Comparison of ENCODE assay signal across 8 mouse cellular contexts in the genomic region with DNA sequence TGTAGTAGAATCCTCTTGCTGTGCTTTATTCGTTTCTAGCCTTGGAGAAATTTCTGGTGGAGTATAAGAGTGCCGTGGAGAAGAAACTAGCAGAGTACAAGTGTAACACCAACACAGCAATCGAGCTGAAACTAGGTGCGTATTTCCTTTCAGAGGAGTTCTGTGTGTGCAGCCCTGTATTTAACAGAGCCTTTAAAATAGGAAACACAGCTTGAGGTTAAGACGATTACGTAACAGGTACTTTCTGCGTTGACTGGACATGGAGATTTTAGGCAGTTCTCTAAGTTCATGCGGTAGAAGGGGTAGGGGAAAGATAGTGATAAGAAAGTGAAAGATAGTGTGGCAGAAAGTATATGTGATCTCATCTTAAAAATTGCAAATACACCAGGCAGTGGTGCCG. TPM values are rescaled to one million over a fixed set of nuclear protein-coding genes. Genes with fewer than 3 reads are reported as not detected.
DNase-seq lines count a peak whose midpoint lies in the region; ATAC-seq and TF ChIP-seq lines count a peak whose summit lies in the region.

No protein-coding gene starts in this region.

- intact Hi-C loops in gastrocnemius, postnatal 14 days (cut with DNase I; ENCODE audit: low total_unique reads): no loop called here

- H3K9ac ChIP-seq in kidney, postnatal 0 days (ENCODE audit: low read depth, low read length): peak overlapping the region; percentile 87
- peak overlapping the region; percentile 74 for H3K9ac ChIP-seq in embryonic facial prominence, embryonic 11.5 days (replicated peaks; ENCODE audit: low read length)
- peak overlapping the region; percentile 63 for H3K9ac ChIP-seq in neural tube, embryonic 14.5 days (replicated peaks; ENCODE audit: low read depth, low read length)

- H3K27me3 ChIP-seq in kidney, postnatal 0 days (ENCODE audit: insufficient read depth, low read length): no peaks in the 10 kb centered on the region
- no peaks in the 10 kb centered on the region for H3K27me3 ChIP-seq in embryonic facial prominence, embryonic 11.5 days (ENCODE audit: control insufficient read depth, insufficient read depth, low read length)
- H3K27me3 ChIP-seq in limb, embryonic 10.5 days (ENCODE audit: low read depth, poor library complexity, severe bottlenecking): no peaks in the 10 kb centered on the region
- no peaks in the 10 kb centered on the region for H3K27me3 ChIP-seq in neural tube, embryonic 14.5 days (ENCODE audit: control insufficient read depth, insufficient read depth, low read length)

- H3K36me3 ChIP-seq in kidney, postnatal 0 days (ENCODE audit: insufficient read depth, low read length): 0 out of 2 replicates have a peak, but pooled peaks cover 4% of the 10 kb centered on the region
- H3K36me3 ChIP-seq in embryonic facial prominence, embryonic 11.5 days (replicated peaks; ENCODE audit: control insufficient read depth, insufficient read depth, low read depth, low read length): peaks cover 9% of the 10 kb centered on the region; the same call in 1 of the 2 replicates
- peaks cover 42% of the 10 kb centered on the region for H3K36me3 ChIP-seq in limb, embryonic 10.5 days
- 0 out of 2 replicates have a peak, but pooled peaks cover 3% of the 10 kb centered on the region for H3K36me3 ChIP-seq in neural tube, embryonic 14.5 days (ENCODE audit: control insufficient read depth, insufficient read depth, low read length)

- 58% methylated on average over 9 of the region's 9 CpGs for WGBS in kidney, postnatal 0 days
- WGBS in embryonic facial prominence, embryonic 11.5 days: 67% methylated on average over 9 of the region's 9 CpGs
- WGBS in limb, embryonic 10.5 days: 71% methylated on average over 9 of the region's 9 CpGs
- 70% methylated on average over 9 of the region's 9 CpGs for WGBS in neural tube, embryonic 14.5 days

- DNase-seq in kidney, postnatal 0 days (ENCODE audit: low spot score): no peak
- DNase-seq in kidney, adult 11 months: no peak
- no peak for DNase-seq in embryonic facial prominence, embryonic 11.5 days (ENCODE audit: low spot score)
- no peak for DNase-seq in limb, embryonic 10.5 days (ENCODE audit: low spot score)
- DNase-seq in cerebellum, postnatal 14 days: no peak
- no peak for DNase-seq in gastrocnemius, postnatal 14 days
- DNase-seq in frontal cortex, postnatal 14 days (ENCODE audit: low spot score in 2 of 2): no peak

- ATAC-seq in kidney, postnatal 0 days (replicated peaks; ENCODE audit: low FRiP score, low read depth): no peak
- no peak for ATAC-seq in embryonic facial prominence, embryonic 11.5 days (replicated peaks; ENCODE audit: insufficient number of reproducible peaks, low FRiP score, low TSS enrichment, low read depth)
- ATAC-seq in neural tube, embryonic 14.5 days (ENCODE audit: low read depth): no peak

- H3K4me1 ChIP-seq in kidney, postnatal 0 days (replicated peaks; ENCODE audit: insufficient read depth, low read length): peaks cover 5% of the 10 kb centered on the region; the same call in 1 of the 2 replicates
- no peaks in the 10 kb centered on the region for H3K4me1 ChIP-seq in embryonic facial prominence, embryonic 11.5 days (ENCODE audit: control insufficient read depth, insufficient read depth, low read length)
- H3K4me1 ChIP-seq in limb, embryonic 10.5 days: peaks cover 10% of the 10 kb centered on the region
- peaks cover 5% of the 10 kb centered on the region; the same call in 1 of the 2 replicates for H3K4me1 ChIP-seq in neural tube, embryonic 14.5 days (ENCODE audit: control insufficient read depth, insufficient read depth, low read length)

- H3K4me3 ChIP-seq in kidney, postnatal 0 days (replicated peaks; ENCODE audit: low read depth, low read length): peak overlapping the region; percentile 90
- peak overlapping the region; percentile 63 for H3K4me3 ChIP-seq in embryonic facial prominence, embryonic 11.5 days (ENCODE audit: low read depth, low read length)
- H3K4me3 ChIP-seq in limb, embryonic 10.5 days: peak overlapping the region; percentile 85
- H3K4me3 ChIP-seq in neural tube, embryonic 14.5 days (ENCODE audit: low read depth, low read length): peak overlapping the region; percentile 83

- H3K27ac ChIP-seq in kidney, postnatal 0 days: peak overlapping the region; percentile 89; the same call in 1 of the 2 replicates
- H3K27ac ChIP-seq in embryonic facial prominence, embryonic 11.5 days (replicated peaks; ENCODE audit: low read depth, low read length): 0 out of 2 replicates have a peak overlapping the region, but pooled peaks have one; percentile 53
- peak overlapping the region; percentile 92 for H3K27ac ChIP-seq in limb, embryonic 10.5 days
- no peak overlapping the region for H3K27ac ChIP-seq in neural tube, embryonic 14.5 days (ENCODE audit: low read depth, low read length)

- peak overlapping the region; percentile 83 for H3K4me2 ChIP-seq in kidney, postnatal 0 days (ENCODE audit: low read length)
- H3K4me2 ChIP-seq in embryonic facial prominence, embryonic 11.5 days (ENCODE audit: low read depth, low read length): peak overlapping the region; percentile 78
- H3K4me2 ChIP-seq in neural tube, embryonic 14.5 days (ENCODE audit: low read depth, low read length): peak overlapping the region; percentile 89

- no peak for TF ChIP-seq CTCF in kidney, postnatal 0 days (IDR thresholded peaks at IDR 0.05; ENCODE audit: low read depth)

- H3K9me3 ChIP-seq in kidney, postnatal 0 days (replicated peaks; ENCODE audit: low read length): no peaks in the 10 kb centered on the region
- H3K9me3 ChIP-seq in embryonic facial prominence, embryonic 11.5 days (replicated peaks; ENCODE audit: control insufficient read depth, low read length): no peaks in the 10 kb centered on the region
- H3K9me3 ChIP-seq in limb, embryonic 10.5 days (replicated peaks): no peaks in the 10 kb centered on the region
- no peaks in the 10 kb centered on the region for H3K9me3 ChIP-seq in neural tube, embryonic 14.5 days (ENCODE audit: control insufficient read depth, low read length)

RNA-seq across cellular contexts. Expression of gene Hat1, which starts 1.1 kb away (rescaled TPM):
- 85.9 and 94.2 TPM in 2 replicates for polyA plus RNA-seq in kidney, postnatal 0 days (2015; fragmentation: Nextera tagmentation; extraction: Ambion mirVana)
- polyA plus RNA-seq in embryonic facial prominence, embryonic 11.5 days (2014; fragmentation: Nextera tagmentation; extraction: Ambion mirVana): 186 and 205 TPM in 2 replicates
- 176 and 190 TPM in 2 replicates for polyA plus RNA-seq in limb, embryonic 10.5 days (2016; fragmentation: Nextera tagmentation; extraction: Ambion mirVana)
- 41.6 and 42.1 TPM in 2 replicates for polyA plus RNA-seq in neural tube, embryonic 14.5 days (2014; fragmentation: Nextera tagmentation; extraction: Ambion mirVana)
- 10 to 100 TPM; 12.7 to 14.1 TPM for total RNA-seq in gastrocnemius, postnatal 14 days (2021)

RNA-seq across cellular contexts. Expression of gene Slc25a12, which starts 22.3 kb away (rescaled TPM):
- 50.9 and 51.4 TPM in 2 replicates for polyA plus RNA-seq in kidney, postnatal 0 days (2015; fragmentation: Nextera tagmentation; extraction: Ambion mirVana)
- polyA plus RNA-seq in embryonic facial prominence, embryonic 11.5 days (2014; fragmentation: Nextera tagmentation; extraction: Ambion mirVana): 40.4 and 43.9 TPM in 2 replicates
- polyA plus RNA-seq in limb, embryonic 10.5 days (2016; fragmentation: Nextera tagmentation; extraction: Ambion mirVana): 26.1 and 29.6 TPM in 2 replicates
- polyA plus RNA-seq in neural tube, embryonic 14.5 days (2014; fragmentation: Nextera tagmentation; extraction: Ambion mirVana): 110 and 129 TPM in 2 replicates
- total RNA-seq in gastrocnemius, postnatal 14 days (2021): 100 to 1,000 TPM; 309 to 389 TPM
